ENCODE assay signal across 9 mouse cellular contexts in the genomic region with DNA sequence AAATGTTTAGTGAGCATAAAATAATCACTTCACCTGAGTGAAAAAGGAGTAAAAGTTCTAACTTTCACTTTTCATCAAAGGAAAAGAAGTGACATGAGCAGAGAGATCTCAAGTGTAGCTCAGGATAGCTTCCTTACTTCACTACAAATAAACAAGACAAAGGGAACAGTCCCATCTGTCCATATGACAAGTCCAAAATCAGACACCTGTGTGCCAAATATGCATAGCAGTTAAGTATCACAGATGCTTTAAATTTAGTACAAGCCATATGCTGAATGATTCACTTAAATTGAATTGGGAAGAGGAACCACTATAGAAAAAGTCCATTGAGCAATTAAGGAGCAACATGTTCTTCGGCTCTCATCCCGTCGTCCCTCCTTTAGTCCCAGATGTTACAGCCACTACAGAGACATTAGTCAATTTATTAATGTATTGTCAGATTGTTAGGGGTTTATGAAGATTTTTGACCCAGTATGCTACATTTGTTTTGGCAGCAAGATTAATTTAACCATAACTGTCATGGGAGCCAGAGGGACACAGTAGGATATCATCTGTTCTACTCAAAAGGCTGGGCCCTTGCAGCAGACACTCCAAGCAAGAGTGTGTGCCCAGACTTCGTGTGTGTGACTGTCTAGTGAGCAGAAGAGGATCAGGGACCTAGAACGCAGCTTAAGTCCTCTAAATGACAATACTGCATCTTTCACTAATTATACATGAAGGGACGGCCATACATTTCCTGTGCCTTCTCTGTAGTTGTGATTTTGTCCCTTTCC.
"Had no signal": no experiment of that assay in that cellular context is flagged by ENCODE, and none has a peak within 500 bp of the region (broad histone marks: within the 10 kb centered on the region; RNA-seq: fewer than 3 reads in every experiment).

No protein-coding gene starts in this region.

- H3K9ac ChIP-seq: liver, embryonic 15.5 days; midbrain, embryonic 13.5 days had no signal

- H3K4me1 ChIP-seq: limb, embryonic 10.5 days; liver, embryonic 15.5 days; midbrain, embryonic 13.5 days had no signal

- DNase-seq: kidney, postnatal 14 days; lung, adult 2 months; lung, postnatal 36 days; thymus, postnatal 36 days had no signal

- H3K27ac ChIP-seq: limb, embryonic 10.5 days; liver, embryonic 15.5 days; midbrain, embryonic 13.5 days had no signal

- H3K27me3 ChIP-seq: liver, embryonic 15.5 days; midbrain, embryonic 13.5 days had no signal

- H3K36me3 ChIP-seq: limb, embryonic 10.5 days; liver, embryonic 15.5 days; midbrain, embryonic 13.5 days had no signal

- ATAC-seq: lung, postnatal 0 days; midbrain, embryonic 13.5 days had no signal

- H3K9me3 ChIP-seq: limb, embryonic 10.5 days; liver, embryonic 15.5 days; midbrain, embryonic 13.5 days had no signal

- H3K4me2 ChIP-seq: liver, embryonic 11.5 days; liver, embryonic 15.5 days; midbrain, embryonic 13.5 days had no signal

- H3K4me3 ChIP-seq: limb, embryonic 10.5 days; liver, embryonic 15.5 days; midbrain, embryonic 13.5 days had no signal
